Mouse (Mus musculus): ENCODE measurements around the gene Nrgn.

Nrgn gene

GRCm38 (mm10) chr9:37530031-37530887 is 22.4 kb downstream of the Nrgn start:
- peak; percentile 61 for DNase-seq (ENCODE audit: low spot score)

DNA sequence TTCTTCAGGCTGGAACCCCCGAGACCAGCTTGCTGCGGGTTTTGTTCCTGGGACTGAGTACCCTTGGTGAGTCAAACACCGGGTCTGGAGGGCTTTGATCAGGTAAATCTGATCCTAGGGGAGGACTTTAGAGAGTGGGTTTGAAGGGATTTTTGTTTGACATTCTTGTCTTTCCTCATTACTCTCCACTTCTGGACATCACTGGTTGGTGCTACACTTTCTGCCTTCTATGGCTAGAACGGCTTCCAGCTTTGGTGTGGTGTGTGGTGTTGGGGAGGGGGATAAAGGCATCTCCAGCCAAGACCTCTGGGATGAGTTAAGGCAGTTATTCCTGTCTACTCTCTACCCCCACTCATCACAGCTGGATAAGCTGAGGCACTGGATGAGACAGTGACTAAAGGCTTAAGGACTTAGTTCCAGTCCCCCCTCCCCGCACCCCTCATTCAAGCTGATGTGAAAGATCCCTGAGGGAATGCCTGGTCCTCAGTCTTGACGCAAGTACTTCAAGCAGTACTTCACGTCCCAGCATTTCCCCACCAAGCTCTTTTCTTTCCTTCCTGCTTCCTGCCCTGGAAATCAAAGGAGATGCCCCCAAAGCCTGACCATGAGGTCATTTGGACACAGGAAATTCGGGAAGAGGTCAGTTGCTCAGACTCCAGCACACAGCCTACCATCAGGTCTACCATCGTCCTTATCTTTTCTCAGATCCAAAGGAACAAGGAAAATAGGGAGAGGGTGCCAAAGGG is 24.3 kb downstream of the Nrgn start:
- DNase-seq (ENCODE audit: low spot score), result peak; percentile 32

GRCm38 (mm10) chr9:37527396-37528224 is 25.1 kb downstream of the Nrgn start, which contains the start of gene Esam:
Gene Esam, plus strand, starts transcription at chr9:37528078.
- DNase-seq (ENCODE audit: low spot score), result peak; percentile 73

DNA sequence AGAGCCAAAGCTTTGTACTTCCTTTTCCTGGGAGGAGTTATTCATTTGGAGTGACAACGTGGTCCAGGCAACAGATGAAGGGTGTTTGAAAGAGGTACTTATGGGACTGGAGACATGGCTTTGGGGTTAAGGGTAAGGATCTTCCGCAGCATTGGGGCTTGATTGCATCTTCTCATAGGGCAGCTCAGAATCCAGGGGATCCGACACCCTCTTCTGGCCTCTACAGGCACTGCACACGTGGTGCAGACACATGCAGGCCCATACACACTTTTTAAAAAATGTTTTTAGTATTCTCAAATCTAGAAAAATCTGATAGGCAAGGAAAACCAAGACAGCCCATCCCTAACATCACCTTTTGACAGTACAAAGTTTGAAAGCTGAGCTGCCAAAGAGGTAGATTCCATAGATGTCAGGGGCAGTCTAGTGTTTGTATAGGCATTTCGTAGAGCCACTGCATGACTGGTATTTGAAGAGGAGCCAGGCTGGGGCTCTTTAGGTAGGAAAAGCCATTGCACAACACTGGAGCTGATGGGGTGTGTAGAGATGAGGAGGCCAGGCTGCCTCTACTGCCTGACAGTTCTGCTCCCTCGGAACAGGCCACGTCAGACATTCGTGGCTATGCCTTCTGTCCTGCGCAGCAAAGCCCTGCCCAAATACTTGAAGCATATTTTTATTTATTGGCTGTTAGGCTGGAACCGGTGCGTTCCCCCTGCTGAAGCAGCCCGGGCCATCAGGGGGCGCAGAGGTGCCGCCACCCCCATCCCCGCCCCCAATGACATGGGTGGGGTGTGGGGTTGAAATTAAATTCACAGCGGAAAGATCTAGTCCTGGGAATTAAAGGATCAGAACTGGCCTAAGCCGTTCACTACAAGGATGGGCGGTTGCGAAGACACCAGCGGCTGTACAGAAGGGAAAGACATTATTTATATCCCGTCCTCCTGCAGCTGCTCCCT is 26.0 kb downstream of the Nrgn start:
- no peak for DNase-seq (ENCODE audit: low spot score)

DNA sequence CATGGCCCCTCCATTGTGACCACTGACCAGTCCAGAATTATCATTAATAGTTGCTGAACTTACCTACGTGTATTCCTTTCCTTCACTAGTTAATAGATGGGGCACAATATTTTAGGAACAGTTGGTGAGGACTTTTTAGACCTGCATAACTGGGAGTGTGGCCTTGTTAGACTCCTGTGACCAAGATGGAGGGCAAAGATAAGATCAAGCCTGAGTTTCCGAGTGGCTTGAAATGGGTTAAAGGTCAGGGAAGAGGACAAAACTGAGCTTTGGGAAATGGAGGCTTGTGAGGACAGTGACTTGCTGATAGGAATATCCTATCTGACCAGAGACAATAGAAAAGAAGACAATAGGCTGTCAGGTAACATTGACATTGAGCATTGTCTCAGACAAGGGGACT is 27.2 kb downstream of the Nrgn start:
- DNase-seq (ENCODE audit: low spot score), result no peak

DNA sequence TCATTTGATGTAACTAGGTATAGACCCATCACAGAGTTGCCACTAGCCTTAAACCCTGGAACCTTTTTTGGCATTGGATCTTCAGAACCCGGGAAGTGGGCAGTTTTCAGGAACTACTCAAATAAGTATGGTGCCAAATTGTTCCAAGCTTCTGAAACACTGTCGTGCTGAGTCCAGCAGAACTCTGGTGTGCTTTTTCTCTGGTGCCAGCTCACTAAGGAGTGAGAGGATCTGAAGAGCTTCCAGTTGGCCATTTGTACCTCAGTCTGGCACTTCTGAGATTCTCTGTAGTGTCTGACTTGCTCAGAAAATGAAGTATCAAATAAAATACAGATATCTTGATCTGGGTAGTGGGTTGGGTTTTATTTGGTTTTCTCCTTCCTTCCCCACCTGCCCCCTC is 32.7 kb downstream of the Nrgn start:
- DNase-seq (ENCODE audit: low spot score), result no peak

DNA sequence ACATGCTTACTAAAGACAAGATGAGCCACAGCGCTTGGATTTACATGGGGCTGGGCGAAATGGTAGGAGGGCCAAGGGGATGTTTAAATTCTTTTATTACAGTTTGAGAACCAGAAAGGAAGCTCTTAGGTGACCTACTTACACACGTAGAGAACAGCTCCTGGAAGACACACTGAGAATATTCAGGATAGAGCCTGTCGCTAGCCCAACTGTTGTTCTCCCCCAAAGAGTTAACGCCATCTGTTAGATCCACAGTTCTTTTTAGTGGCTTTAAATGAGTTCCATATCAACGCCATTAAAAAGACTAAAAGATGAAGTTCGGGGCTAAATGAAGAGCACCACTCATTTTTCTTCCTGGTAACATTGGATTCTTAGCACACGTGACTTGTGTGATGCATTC is 33.7 kb downstream of the Nrgn start:
- no peak for DNase-seq (ENCODE audit: low spot score)

DNA sequence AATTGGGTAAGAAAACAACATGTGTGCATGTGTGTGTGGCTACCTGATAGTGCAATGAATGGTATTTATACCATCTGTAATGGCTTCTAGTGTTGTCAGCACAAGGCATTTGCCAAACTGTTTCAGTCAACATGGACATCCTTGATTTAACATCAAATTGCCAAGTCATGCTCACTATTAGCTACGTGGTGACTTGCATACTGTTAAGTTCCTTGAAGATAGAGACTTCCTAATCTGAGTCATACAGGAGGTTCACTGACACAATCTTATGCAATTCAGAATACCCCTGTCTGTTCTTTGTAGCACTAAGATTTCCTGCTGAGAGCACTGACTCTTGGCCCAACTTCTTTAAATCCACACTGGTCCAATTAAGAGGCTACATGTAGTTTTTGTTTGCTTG is 35.2 kb downstream of the Nrgn start:
- DNase-seq (ENCODE audit: low spot score), result no peak

- no peak for DNase-seq (ENCODE audit: low spot score)
Measured at GRCm38 (mm10) chr9:37514456-37514855, 38.2 kb downstream of the Nrgn start.

DNA sequence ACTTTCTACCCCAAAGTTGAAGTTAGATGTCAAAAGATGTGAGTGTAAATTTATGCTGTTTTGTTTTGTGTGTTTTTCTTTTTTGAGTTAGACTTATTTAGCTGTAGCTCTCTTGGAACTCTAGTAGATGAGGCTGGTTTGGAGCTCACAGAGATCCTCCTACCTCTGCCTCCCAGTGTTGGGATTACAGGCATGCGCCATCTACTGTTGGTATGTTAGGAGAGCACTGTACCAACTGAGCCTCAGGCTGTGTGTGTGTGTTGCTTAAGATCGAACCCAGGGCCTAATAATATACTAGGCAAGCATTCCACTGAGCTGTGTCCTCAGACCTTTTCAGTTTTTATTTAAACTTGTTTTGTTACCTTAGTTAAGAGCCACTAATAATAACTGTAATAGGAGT is 40.6 kb downstream of the Nrgn start:
- no peak for DNase-seq (ENCODE audit: low spot score)

GRCm38 (mm10) chr9:37506023-37506422 is 46.7 kb downstream of the Nrgn start:
- no peak for DNase-seq (ENCODE audit: low spot score)

- DNase-seq (ENCODE audit: low spot score), result no peak
Measured at GRCm38 (mm10) chr9:37504348-37504747, 48.4 kb downstream of the Nrgn start.

GRCm38 (mm10) chr9:37501170-37501569 is 51.5 kb downstream of the Nrgn start:
- no peak for DNase-seq (ENCODE audit: low spot score)

DNA sequence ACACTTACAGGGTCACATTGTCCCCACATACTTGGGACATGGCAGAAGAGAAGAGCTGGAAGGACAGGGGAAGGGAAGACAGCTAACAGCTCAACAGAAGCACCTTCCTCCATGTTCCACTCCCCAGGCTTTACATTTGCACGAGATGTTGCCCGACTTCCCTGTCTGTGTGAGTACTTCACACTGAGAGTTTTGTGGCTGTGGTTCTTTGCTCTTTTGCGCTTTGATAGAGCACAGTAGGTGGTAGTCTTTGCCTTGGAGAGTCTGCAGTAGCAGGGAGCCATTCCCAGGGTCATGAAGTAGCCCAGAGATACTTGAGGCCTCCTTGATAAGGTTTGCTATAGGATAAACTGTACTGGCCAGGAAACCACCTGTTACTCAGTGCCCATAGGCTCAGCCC is 52.5 kb downstream of the Nrgn start:
- no peak for DNase-seq (ENCODE audit: low spot score)

DNA sequence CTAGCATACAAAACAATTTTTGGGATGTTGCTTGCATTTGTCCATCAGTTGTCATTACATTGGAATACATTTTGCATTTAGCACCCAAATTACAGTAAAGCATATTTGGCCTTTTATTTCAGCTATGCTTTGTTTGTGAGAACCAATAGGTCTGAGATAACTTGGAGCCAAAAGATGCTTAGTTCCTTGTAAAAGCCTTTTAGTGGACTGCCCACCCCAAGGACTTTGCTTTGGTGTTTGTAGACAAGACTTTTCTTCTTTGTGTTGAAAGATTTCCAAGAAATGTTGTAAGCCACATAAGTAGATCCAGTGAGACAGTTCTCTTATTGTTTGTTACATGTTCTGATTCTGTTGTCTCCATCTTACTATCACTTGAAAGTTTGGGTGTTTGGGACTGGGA is 56.4 kb downstream of the Nrgn start:
- DNase-seq (ENCODE audit: low spot score), result no peak

DNA sequence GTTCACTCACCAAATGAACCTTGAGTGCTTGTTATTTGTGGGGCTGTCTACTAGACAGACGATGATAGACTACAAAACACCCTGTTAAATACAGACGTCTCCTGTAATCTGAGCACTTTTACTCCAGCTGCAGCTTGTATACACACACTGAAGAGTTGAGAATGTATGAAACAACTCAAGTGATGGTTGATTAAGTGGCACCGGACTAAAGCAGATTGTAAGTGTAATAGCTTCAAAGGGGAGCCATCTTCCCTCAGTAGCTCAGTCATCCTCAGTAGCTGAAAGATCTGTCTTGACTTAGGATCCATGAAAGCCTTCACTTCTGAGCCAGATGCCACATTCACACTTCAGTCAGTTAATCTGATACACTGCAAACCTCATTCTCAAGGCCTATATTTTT is 56.9 kb downstream of the Nrgn start:
- DNase-seq (ENCODE audit: low spot score), result no peak
